Mouse (Mus musculus) hindbrain, embryonic 11.5 days (tissue): ENCODE results near the gene Gstp1. TPM values are rescaled to one million over a fixed set of nuclear protein-coding genes. Genes with fewer than 3 reads are reported as not detected.

ENCODE experiments used
- ATAC-seq: fragments of 200-750 bp; cut with Nextera tagmentation; 2 replicates; pipeline ENCODE4 v1.8.0; 2017; ENCODE audit warnings: mild to moderate bottlenecking, moderate TSS enrichment, moderate library complexity; ENCODE audit not compliant: low FRiP score
- DNase-seq: peaks from one replicate; pipeline ENCODE4 v3.0.0-alpha.2; 2015; ENCODE audit warnings: low spot score
- H3K27ac ChIP-seq: fragments of 300-500 bp; sonication (generic); 2 replicates; pipeline ENCODE4 v1.5.1; 2014; ENCODE audit warnings: mild to moderate bottlenecking, low read depth, low read length
- H3K27me3 ChIP-seq: fragments of 300-500 bp; sonication (generic); 2 replicates; pipeline ENCODE4 v1.6.1; 2014; ENCODE audit warnings: mild to moderate bottlenecking, low read length, moderate library complexity, mixed read lengths; ENCODE audit not compliant: control insufficient read depth, insufficient read depth
- H3K36me3 ChIP-seq: fragments of 300-500 bp; sonication (generic); 2 replicates; pipeline ENCODE4 v1.6.1; 2014; ENCODE audit warnings: mild to moderate bottlenecking, low read length, moderate library complexity, mixed read lengths; ENCODE audit not compliant: control insufficient read depth, insufficient read depth
- H3K4me1 ChIP-seq: fragments of 300-500 bp; sonication (generic); replicated peaks from 2 replicates; pipeline ENCODE4 v1.6.1; 2014; ENCODE audit warnings: low read length, mixed read lengths; ENCODE audit not compliant: control insufficient read depth, insufficient read depth
- H3K4me2 ChIP-seq: fragments of 300-500 bp; sonication (generic); replicated peaks from 2 replicates; pipeline ENCODE4 v1.6.1; 2014; ENCODE audit warnings: mild to moderate bottlenecking, low read depth, low read length
- H3K4me3 ChIP-seq: fragments of 300-500 bp; sonication (generic); 2 replicates; pipeline ENCODE4 v1.5.1; 2014; ENCODE audit warnings: low read depth, low read length
- H3K9ac ChIP-seq: fragments of 300-500 bp; sonication (generic); 2 replicates; pipeline ENCODE4 v1.6.1; 2014; ENCODE audit warnings: low read depth, low read length
- H3K9me3 ChIP-seq: fragments of 300-500 bp; sonication (generic); 2 replicates; pipeline ENCODE4 v1.6.1; 2016; ENCODE audit warnings: low read length; ENCODE audit not compliant: control insufficient read depth
- WGBS: fragments of 180-500 bp; shearing (Covaris S2); extraction: QIAGEN DNeasy Blood & Tissue Kit; methylation state at CpG from one replicate; pipeline ENCODE4 v1.1.7; 2014; 5-methylcytosine and 5-hydroxymethylcytosine counted together
- polyA plus RNA-seq: library from polyadenylated mRNA; unstranded; fragments of >200 nt; fragmentation: Nextera tagmentation; extraction: Ambion mirVana; gene quantifications from 2 replicates; pipeline ENCODE4 v1.2.1, GENCODE M21; 2014

The Gstp1 gene
- 343 and 348 TPM in 2 replicates for polyA plus RNA-seq

DNA sequence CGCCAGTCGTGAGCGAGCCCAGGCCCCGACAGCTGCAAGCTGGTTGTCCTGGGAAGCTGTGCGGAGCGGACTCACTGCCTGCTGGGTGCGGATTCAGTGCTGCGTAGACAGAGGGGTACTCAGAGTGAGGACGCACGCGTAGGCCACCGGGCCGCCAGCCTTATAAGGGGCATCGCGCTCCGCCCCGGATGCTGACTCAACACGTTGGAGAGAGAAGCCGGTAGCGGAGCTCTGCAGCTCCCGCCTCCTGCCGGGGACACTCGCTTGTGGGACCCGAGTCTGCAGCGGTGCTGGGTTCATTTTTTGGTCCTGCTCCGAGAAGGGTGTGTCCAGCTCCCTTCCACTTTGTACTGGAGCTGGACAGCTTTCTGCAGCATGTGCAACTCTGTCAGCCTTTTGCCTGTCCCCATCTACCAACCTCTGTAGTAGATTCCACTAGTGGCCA is at the start of gene Gstp1:
Gene Gstp1, minus strand, starts transcription at position 198 of the 445 bp plus-strand sequence.
- ATAC-seq (peak; percentile 81), DNase-seq (peak; percentile 84)
- no peaks in the 10 kb centered on the region for H3K4me1 ChIP-seq
- under 1% methylated on average over 26 of the region's 26 CpGs for WGBS
- H3K4me2 ChIP-seq = peak within 1 kb of the TSS; percentile 66
- H3K36me3 ChIP-seq = no peaks in the 10 kb centered on the region
- H3K27ac ChIP-seq = no peak within 1 kb of the TSS
- peak within 1 kb of the TSS; percentile 70 for H3K9ac ChIP-seq
- H3K9me3 ChIP-seq = no peaks in the 10 kb centered on the region
- peak within 1 kb of the TSS; percentile 61 for H3K4me3 ChIP-seq
- H3K27me3 ChIP-seq = no peaks in the 10 kb centered on the region

- Histone ChIP-seq H3K27me3 (no peaks in the 10 kb centered on the region), H3K9ac (no peak overlapping the region), H3K36me3 (no peaks in the 10 kb centered on the region), H3K9me3 (no peaks in the 10 kb centered on the region), H3K27ac (no peak overlapping the region), H3K4me3 (no peak overlapping the region), H3K4me2 (no peak overlapping the region), H3K4me1 (no peaks in the 10 kb centered on the region)
- 88% methylated on average over 5 of the region's 5 CpGs for WGBS
- DNase-seq (no peak), ATAC-seq (no peak)
Observed at GRCm38 (mm10) chr19:4087090-4087489, 49.3 kb upstream of the Gstp1 start.

DNA sequence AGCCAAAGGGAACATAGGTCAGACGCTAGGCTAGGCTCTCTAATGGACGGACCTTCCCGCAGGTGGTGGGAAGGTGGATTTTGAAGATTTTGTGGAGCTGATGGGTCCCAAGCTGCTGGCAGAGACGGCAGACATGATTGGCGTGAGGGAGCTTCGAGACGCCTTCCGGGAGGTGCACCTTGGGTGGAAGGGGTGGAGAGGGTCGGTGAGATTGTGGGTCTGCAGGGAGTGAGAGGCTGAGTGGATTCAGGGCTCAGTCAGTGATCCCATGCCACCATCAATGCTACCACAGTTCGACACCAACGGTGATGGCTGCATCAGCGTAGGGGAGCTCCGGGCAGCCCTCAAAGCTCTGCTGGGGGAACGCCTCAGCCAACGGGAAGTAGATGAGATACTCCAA is 48.4 kb upstream of the Gstp1 start:
- Histone ChIP-seq H3K36me3 (no peaks in the 10 kb centered on the region), H3K9ac (no peak overlapping the region), H3K4me3 (no peak overlapping the region), H3K4me2 (no peak overlapping the region), H3K4me1 (no peaks in the 10 kb centered on the region), H3K27me3 (no peaks in the 10 kb centered on the region), H3K9me3 (no peaks in the 10 kb centered on the region), H3K27ac (no peak overlapping the region)
- DNase-seq (no peak), ATAC-seq (no peak)
- 91% methylated on average over 15 of the region's 15 CpGs for WGBS

DNA sequence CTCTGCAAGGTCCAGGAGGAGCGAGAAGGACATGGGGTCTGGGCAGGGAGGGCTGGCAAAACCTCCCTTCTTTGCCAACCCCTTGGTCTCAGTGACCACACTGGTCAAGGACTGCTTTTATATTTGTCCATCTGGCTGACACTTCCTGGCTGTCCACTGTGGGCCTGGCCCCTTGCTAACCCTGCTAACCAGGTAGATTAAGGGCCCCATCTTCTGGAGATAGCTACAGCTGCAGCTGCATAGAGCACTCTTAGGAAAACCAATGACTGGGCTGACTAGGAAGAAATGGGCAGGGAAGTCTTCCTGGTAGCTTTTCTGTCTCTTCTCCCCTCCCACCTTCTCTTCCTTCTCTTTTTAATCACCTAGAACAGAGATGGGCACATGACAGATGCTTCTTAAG is 47.2 kb upstream of the Gstp1 start:
- Histone ChIP-seq H3K9me3 (no peaks in the 10 kb centered on the region), H3K4me3 (no peak overlapping the region), H3K27ac (no peak overlapping the region), H3K4me1 (no peaks in the 10 kb centered on the region), H3K36me3 (no peaks in the 10 kb centered on the region), H3K27me3 (no peaks in the 10 kb centered on the region), H3K4me2 (no peak overlapping the region), H3K9ac (no peak overlapping the region)
- 85% methylated on average over 1 of the region's 1 CpGs for WGBS
- DNase-seq (no peak), ATAC-seq (no peak)

DNA sequence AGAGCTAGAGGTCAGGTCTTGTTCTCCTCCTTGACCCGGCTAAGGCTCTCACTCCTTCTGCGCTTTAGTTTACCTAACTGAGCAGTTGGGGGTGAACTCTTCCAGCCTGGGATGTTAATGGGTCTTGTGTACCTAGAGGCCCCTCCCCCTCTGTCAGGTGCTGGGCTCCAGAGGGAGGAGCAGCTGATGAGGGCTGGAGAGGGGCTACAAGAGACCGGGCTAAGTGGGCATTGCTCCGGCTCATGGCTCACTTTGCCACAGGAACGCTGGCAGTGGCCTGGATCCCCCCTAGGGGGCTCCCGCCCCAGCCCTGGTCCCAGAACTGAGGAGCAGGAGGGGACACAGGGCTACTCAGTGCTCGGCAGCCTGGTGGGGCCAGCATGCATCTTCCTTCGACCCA is 46.0 kb upstream of the Gstp1 start:
- no peak overlapping the region for H3K4me2 ChIP-seq
- DNase-seq (no peak), ATAC-seq (no peak)
- H3K4me3 ChIP-seq = no peak overlapping the region
- no peak overlapping the region for H3K27ac ChIP-seq
- no peaks in the 10 kb centered on the region for H3K27me3 ChIP-seq
- no peaks in the 10 kb centered on the region for H3K36me3 ChIP-seq
- no peaks in the 10 kb centered on the region for H3K4me1 ChIP-seq
- WGBS = 28% methylated on average over 8 of the region's 8 CpGs
- no peak overlapping the region for H3K9ac ChIP-seq
- H3K9me3 ChIP-seq = no peaks in the 10 kb centered on the region

GRCm38 (mm10) chr19:4083316-4083715 is 45.5 kb upstream of the Gstp1 start:
- Histone ChIP-seq H3K36me3 (no peaks in the 10 kb centered on the region), H3K9ac (no peak overlapping the region), H3K9me3 (no peaks in the 10 kb centered on the region), H3K27ac (no peak overlapping the region), H3K4me1 (no peaks in the 10 kb centered on the region), H3K27me3 (no peaks in the 10 kb centered on the region), H3K4me3 (no peak overlapping the region), H3K4me2 (no peak overlapping the region)
- DNase-seq (no peak), ATAC-seq (no peak)
- WGBS = 75% methylated on average over 7 of the region's 7 CpGs

DNA sequence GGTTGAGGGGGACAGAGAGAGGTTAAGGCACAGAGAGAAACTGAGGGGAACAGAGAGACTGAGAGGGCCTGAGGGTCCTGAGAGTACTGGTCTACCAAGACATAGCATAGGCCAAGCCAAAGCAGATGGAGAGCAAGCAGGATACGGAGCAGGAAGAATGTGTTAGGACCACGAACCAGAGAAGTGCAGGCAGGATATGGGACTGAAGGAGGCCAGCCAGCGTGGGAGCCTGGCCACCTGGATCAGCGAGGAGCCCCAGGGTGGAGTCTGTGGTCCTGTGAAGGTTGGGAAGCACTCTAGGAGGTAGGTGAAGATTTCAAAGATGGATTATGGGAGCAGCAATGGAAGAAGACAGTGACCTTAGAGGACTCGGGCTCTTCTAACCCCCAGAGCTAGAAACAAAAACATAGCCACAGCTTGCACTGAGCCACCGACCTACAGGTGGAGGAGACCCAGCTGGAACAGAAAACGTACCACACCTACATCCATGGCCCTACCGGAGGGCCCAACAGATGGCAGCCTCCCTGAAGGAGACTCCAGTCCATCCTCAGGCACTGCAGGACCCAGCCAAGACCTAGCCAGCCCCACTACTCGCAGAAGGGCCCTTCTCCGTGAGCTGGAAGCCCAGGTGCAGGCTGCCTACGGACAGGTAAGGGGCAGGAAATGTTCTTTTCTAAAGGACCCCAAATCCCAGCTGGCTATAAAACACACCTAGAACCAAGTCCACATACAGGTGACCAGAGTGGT is 44.6 kb upstream of the Gstp1 start:
- Histone ChIP-seq H3K27ac (no peak overlapping the region), H3K4me3 (no peak overlapping the region), H3K4me1 (no peaks in the 10 kb centered on the region), H3K27me3 (no peaks in the 10 kb centered on the region), H3K4me2 (no peak overlapping the region), H3K9me3 (no peaks in the 10 kb centered on the region), H3K9ac (no peak overlapping the region), H3K36me3 (no peaks in the 10 kb centered on the region)
- 82% methylated on average over 11 of the region's 11 CpGs for WGBS
- DNase-seq = no peak
- no peak for ATAC-seq

- no peak within 1 kb of the TSS for H3K4me3 ChIP-seq
- no peaks in the 10 kb centered on the region for H3K36me3 ChIP-seq
Observed at GRCm38 (mm10) chr19:4081394-4081793, 43.6 kb upstream of the Gstp1 start, which contains the start of gene Cabp2. Gene Cabp2 (plus strand): TSS chr19:4081578.

DNA sequence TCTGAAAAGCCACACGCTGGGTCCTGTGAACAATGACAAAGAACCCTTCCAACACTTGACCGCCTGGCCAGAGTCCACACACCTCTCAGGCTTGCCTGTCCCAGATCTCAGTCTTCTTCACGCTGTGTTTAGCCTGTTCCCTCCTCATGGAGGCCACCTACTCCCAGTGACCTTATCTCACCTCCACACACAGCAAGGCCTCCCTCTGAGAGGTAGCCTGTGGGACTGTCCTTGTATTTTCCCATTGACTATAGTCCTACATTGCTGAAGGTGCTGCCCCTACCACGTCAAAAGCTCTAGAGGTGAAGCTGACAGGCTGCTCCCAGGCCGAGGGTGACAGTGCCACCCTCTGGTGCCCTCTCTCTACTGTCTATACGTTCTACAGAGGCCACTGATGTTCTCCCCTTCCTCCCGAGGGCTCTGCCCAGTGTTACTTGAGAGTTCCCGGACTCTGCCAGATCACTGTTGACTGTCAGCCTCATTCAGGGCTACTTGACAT is 42.8 kb upstream of the Gstp1 start:
- Histone ChIP-seq H3K9me3 (no peaks in the 10 kb centered on the region), H3K4me3 (no peak overlapping the region), H3K36me3 (no peaks in the 10 kb centered on the region), H3K4me1 (no peaks in the 10 kb centered on the region), H3K27ac (no peak overlapping the region), H3K4me2 (no peak overlapping the region), H3K27me3 (no peaks in the 10 kb centered on the region), H3K9ac (no peak overlapping the region)
- ATAC-seq (no peak), DNase-seq (no peak)
- 67% methylated on average over 8 of the region's 8 CpGs for WGBS

More at GRCm38 (mm10) chr19:4081394-4081793, 43.6 kb upstream of the Gstp1 start, which contains the start of gene Cabp2:
- H3K4me2 ChIP-seq = no peak within 1 kb of the TSS
- no peaks in the 10 kb centered on the region for H3K27me3 ChIP-seq
- WGBS = 66% methylated on average over 3 of the region's 3 CpGs
- ATAC-seq (no peak), DNase-seq (no peak)
- H3K4me1 ChIP-seq = no peaks in the 10 kb centered on the region
- no peak within 1 kb of the TSS for H3K9ac ChIP-seq
- H3K27ac ChIP-seq = no peak within 1 kb of the TSS
- H3K9me3 ChIP-seq = no peaks in the 10 kb centered on the region
